Mouse (Mus musculus) erythroblast, embryonic 14.5 days (primary cell): ENCODE measurements around the gene Olfr970. TPM values are rescaled to one million over a fixed set of nuclear protein-coding genes. Genes with fewer than 3 reads are reported as not detected.
"Not testable (repeated sequence)": the region's sequence is repeated elsewhere in the genome, so short reads cannot be mapped to it uniquely, and the experiment has no call there.

Experiments
- H3K27me3 ChIP-seq: 2 replicates; pipeline ENCODE4 v1.6.1; 2012; ENCODE audit warnings: inconsistent platforms; ENCODE audit not compliant: control insufficient read depth
- H3K36me3 ChIP-seq: 2 replicates; pipeline ENCODE4 v1.6.1; 2012; ENCODE audit warnings: mild to moderate bottlenecking, inconsistent platforms; ENCODE audit not compliant: control insufficient read depth
- H3K4me1 ChIP-seq: 2 replicates; pipeline ENCODE4 v1.6.1; 2012; ENCODE audit warnings: inconsistent platforms; ENCODE audit not compliant: control insufficient read depth
- H3K4me3 ChIP-seq: replicated peaks from 2 replicates; pipeline ENCODE3; 2012; ENCODE audit warnings: moderate library complexity, mild to moderate bottlenecking, inconsistent platforms
- H3K9me3 ChIP-seq: 2 replicates; pipeline ENCODE4 v1.6.1; 2012; ENCODE audit warnings: low read length, inconsistent platforms, mixed read lengths; ENCODE audit not compliant: control insufficient read depth
- GATA1 ChIP-seq: IDR thresholded peaks from 2 replicates; pipeline ENCODE4 v1.6.1; 2012; ENCODE audit warnings: low read length, inconsistent platforms, mixed read lengths
- TAL1 ChIP-seq: IDR thresholded peaks from 3 replicates; pipeline ENCODE4 v1.6.1; 2012; ENCODE audit warnings: low read length, inconsistent platforms, mixed read lengths
- polyA plus RNA-seq: library from polyadenylated mRNA; stranded (reverse); fragments of >175 nt; gene quantifications from 2 replicates; pipeline ENCODE4 v1.2.3, GENCODE M21; 2012

Gene Olfr970
- not detected in 2 replicates for polyA plus RNA-seq

- no peak for TF ChIP-seq TAL1
- no peak for TF ChIP-seq GATA1
- H3K9me3 ChIP-seq, result no peaks in the 10 kb centered on the region
- no peak within 1 kb of the TSS for H3K4me3 ChIP-seq
- no peaks in the 10 kb centered on the region for H3K4me1 ChIP-seq
- no peaks in the 10 kb centered on the region for H3K36me3 ChIP-seq
- H3K27me3 ChIP-seq, result no peaks in the 10 kb centered on the region
Observed at GRCm38 (mm10) chr9:39808560-39808959, at the start of gene Olfr970. Gene Olfr970, plus strand, starts transcription at chr9:39808860.

DNA sequence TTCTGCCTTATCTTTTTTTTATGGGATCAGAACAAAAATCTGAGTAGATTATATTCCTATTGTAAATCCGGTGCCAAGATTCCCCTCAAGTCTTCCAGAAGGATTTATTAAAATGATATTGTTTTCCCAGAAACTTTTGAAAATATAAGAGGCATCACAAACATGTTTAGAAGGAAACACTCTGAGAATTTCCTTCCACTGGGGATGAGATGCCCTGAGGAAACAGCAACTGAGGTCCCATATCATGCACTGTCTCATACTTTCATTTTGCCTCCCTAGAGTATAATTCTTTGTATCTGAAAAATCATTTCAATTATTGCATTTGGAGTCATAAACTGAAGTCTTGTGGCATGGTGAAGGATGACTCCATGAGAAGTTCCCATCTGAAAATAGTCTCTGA lies 25.5 kb upstream of the Olfr970 start, which contains the start of gene Olfr968:
Gene Olfr968 (minus strand): TSS at position 101 of the 400 bp plus-strand sequence.
- Histone ChIP-seq H3K4me3 (no peak within 1 kb of the TSS), H3K36me3 (no peaks in the 10 kb centered on the region)
- TF ChIP-seq TAL1 (no peak), GATA1 (no peak)

DNA sequence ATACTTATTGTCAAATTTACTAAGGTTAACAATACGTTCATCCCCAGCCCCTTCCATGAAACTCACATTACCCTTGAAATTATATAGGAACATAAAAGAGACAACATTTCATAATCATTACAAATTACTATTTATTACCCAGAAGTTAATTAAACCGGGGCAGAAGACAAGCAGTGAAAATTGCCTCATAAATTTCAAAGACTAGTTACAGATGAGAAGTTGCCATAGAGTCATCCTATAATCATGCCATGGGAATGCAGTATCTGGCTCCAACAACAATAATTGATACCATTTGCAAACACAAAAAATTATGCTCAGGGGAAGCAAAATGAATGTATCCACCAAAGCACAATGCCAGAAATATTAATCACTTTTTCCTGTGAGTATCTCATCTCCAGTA lies 18.1 kb upstream of the Olfr970 start, which contains the start of gene Olfr969:
Gene Olfr969 (plus strand): TSS at position 388 of the 400 bp plus-strand sequence.
- Histone ChIP-seq H3K36me3 (no peaks in the 10 kb centered on the region), H3K4me1 (no peaks in the 10 kb centered on the region), H3K9me3 (no peaks in the 10 kb centered on the region), H3K27me3 (no peaks in the 10 kb centered on the region), H3K4me3 (no peak within 1 kb of the TSS)
- TF ChIP-seq TAL1 (no peak), GATA1 (no peak)

More for the DNA sequence above, 25.5 kb upstream of the Olfr970 start, which contains the start of gene Olfr968:
- no peaks in the 10 kb centered on the region for H3K4me1 ChIP-seq
- no peaks in the 10 kb centered on the region for H3K9me3 ChIP-seq
- no peaks in the 10 kb centered on the region for H3K27me3 ChIP-seq

DNA sequence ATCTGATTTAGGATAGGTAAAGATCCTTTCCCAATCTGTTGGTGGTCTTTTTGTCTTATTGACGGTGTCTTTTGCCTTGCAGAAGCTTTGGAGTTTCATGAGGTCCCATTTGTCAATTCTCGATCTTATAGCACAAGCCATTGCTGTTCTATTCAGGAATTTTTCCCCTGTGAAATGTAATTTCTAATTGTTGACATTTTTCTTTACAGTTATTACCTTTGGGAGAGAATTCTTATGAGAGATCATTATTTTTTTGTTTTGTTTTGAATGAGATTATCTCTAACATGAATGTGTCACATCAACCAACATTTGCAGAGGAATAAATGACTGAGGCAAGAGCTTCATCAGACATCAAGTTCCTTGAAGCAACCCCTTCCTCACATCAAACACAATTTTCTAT lies 27.9 kb downstream of the Olfr970 start, which contains the start of gene Olfr971:
Gene Olfr971 (plus strand): TSS at position 301 of the 400 bp plus-strand sequence.
- H3K9me3 ChIP-seq, H3K4me3 ChIP-seq, H3K27me3 ChIP-seq, H3K36me3 ChIP-seq, H3K4me1 ChIP-seq: not testable (repeated sequence)

DNA sequence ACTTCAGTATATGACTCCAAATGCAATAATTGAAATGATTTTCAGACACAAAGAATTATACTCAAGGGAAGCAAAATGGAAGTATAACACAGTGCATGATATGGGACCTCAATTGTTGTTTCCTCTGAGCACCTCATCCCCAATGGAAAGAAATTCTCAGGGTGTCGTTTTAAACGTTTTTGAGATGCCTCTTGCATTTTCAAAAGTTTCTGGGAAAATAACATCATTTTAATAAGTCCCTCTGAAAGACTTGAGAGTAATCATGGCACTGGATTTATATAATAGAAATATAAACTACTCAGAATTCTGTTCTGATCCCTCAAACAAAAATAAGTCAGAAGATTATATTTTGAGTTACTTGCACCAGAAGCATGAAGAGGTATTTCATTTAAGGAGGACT lies 57.5 kb downstream of the Olfr970 start, which contains the start of gene Olfr972:
Gene Olfr972 (plus strand): TSS at position 301 of the 400 bp plus-strand sequence.
- TF ChIP-seq GATA1 (no peak), TAL1 (no peak)
- Histone ChIP-seq H3K4me1 (no peaks in the 10 kb centered on the region), H3K36me3 (no peaks in the 10 kb centered on the region), H3K27me3 (no peaks in the 10 kb centered on the region), H3K4me3 (no peak within 1 kb of the TSS), H3K9me3 (no peaks in the 10 kb centered on the region)

Other genes with a start within 250 kb of the Olfr970 start
- gene Olfr959, start 233.3 kb upstream of the Olfr970 start, polyA plus RNA-seq, result not detected in 2 replicates
- not detected in 2 replicates for gene AW551984, start 204.5 kb upstream of the Olfr970 start, polyA plus RNA-seq
- not detected in 2 replicates for gene Olfr148, start 198.2 kb upstream of the Olfr970 start, polyA plus RNA-seq
- gene Olfr960, start 187.5 kb upstream of the Olfr970 start, polyA plus RNA-seq, result not detected in 2 replicates
- gene Olfr961, start 163.8 kb upstream of the Olfr970 start, polyA plus RNA-seq, result not detected in 2 replicates
- gene Olfr963, start 141.7 kb upstream of the Olfr970 start, polyA plus RNA-seq, result not detected in 2 replicates
- gene Olfr149, start 101.7 kb upstream of the Olfr970 start, polyA plus RNA-seq, result not detected in 2 replicates
- not detected in 2 replicates for gene Olfr965, start 97.5 kb upstream of the Olfr970 start, polyA plus RNA-seq
- gene Olfr150, start 77.9 kb upstream of the Olfr970 start, polyA plus RNA-seq, result not detected in 2 replicates
- not detected in 2 replicates for gene Olfr967, start 62.6 kb upstream of the Olfr970 start, polyA plus RNA-seq
- gene Olfr968, start 25.6 kb upstream of the Olfr970 start, polyA plus RNA-seq, result not detected in 2 replicates
- gene Olfr969, start 17.9 kb upstream of the Olfr970 start, polyA plus RNA-seq, result not detected in 2 replicates
- gene Olfr971, start 28.0 kb downstream of the Olfr970 start, polyA plus RNA-seq, result not detected in 2 replicates
- gene Olfr972, start 57.6 kb downstream of the Olfr970 start, polyA plus RNA-seq, result not detected in 2 replicates
- not detected in 2 replicates for gene Olfr229, start 98.5 kb downstream of the Olfr970 start, polyA plus RNA-seq
- gene Olfr974, start 128.6 kb downstream of the Olfr970 start, polyA plus RNA-seq, result 0.01 TPM in 1 of 2 replicates, not detected in the other
- gene Olfr975, start 143.2 kb downstream of the Olfr970 start, polyA plus RNA-seq, result not detected in 2 replicates
- gene Olfr976, start 152.3 kb downstream of the Olfr970 start, polyA plus RNA-seq, result not detected in 2 replicates
- not detected in 2 replicates for gene Olfr978, start 183.3 kb downstream of the Olfr970 start, polyA plus RNA-seq
- gene Olfr979, start 194.6 kb downstream of the Olfr970 start, polyA plus RNA-seq, result not detected in 2 replicates
- not detected in 2 replicates for gene Olfr980, start 200.7 kb downstream of the Olfr970 start, polyA plus RNA-seq
- gene Olfr981, start 212.6 kb downstream of the Olfr970 start, polyA plus RNA-seq, result not detected in 2 replicates